In genomic region chr16:10867904-10868440, GRCm38 (mm10) we compare ENCODE assay signal across 9 mouse cellular contexts. TPM values are rescaled to one million over a fixed set of nuclear protein-coding genes. Genes with fewer than 3 reads are reported as not detected.
DNase-seq lines count a peak whose midpoint lies in the region; ATAC-seq lines count a peak whose summit lies in the region.
"Had no signal": no experiment of that assay in that cellular context is flagged by ENCODE, and none has a peak within 500 bp of the region (broad histone marks: within the 10 kb centered on the region; RNA-seq: fewer than 3 reads in every experiment).

No protein-coding gene starts in this region.

- H3K36me3 ChIP-seq in limb, embryonic 15.5 days: no peaks in the 10 kb centered on the region

- H3K9ac ChIP-seq in limb, embryonic 15.5 days: no peak overlapping the region

- peak; percentile 56 for DNase-seq in layer of hippocampus, adult 11-12 months (ENCODE audit: low spot score)
- DNase-seq in layer of hippocampus, adult 9-10 months (ENCODE audit: low spot score): no peak
- peak; percentile 14 for DNase-seq in MEL-GATA-1-ER (ENCODE audit: extremely low read depth, low read depth)
- DNase-seq in cerebellum, adult 9-10 months: peak; percentile 79
- peak; percentile 71 to 82 for DNase-seq in heart, postnatal 14 days
- DNase-seq in right cerebral cortex, postnatal 14 days: peak; percentile 67
- no peak for DNase-seq in Muller cell, postnatal 12 days (ENCODE audit: inconsistent ontology term)

- intact Hi-C loops in heart, postnatal 14 days (cut with DNase I): loop anchor here (2.0 to 5.0 kb wide), 2 partner anchors 81 to 297 kb away; partner anchors contain the start of genes Socs1 and Tnp2

- H3K27ac ChIP-seq in limb, embryonic 15.5 days: peak overlapping the region; percentile 43; the same call in 1 of the 2 replicates
- H3K27ac ChIP-seq: macrophage had no signal

- H3K4me1 ChIP-seq in limb, embryonic 15.5 days: peaks cover 30% of the 10 kb centered on the region

- H3K4me2 ChIP-seq in limb, embryonic 15.5 days: no peak overlapping the region

- H3K9me3 ChIP-seq in limb, embryonic 15.5 days: no peaks in the 10 kb centered on the region

- H3K27me3 ChIP-seq in limb, embryonic 15.5 days: no peaks in the 10 kb centered on the region

- no peak overlapping the region for H3K4me3 ChIP-seq in limb, embryonic 15.5 days

- no peak for ATAC-seq in limb, embryonic 15.5 days (ENCODE audit: insufficient number of reproducible peaks, low FRiP score, low TSS enrichment, low read depth)

- WGBS in limb, embryonic 15.5 days: 40% methylated on average over 11 of the region's 11 CpGs

RNA-seq across cellular contexts. Expression of gene Rmi2, which starts 33.1 kb away (rescaled TPM):
- total RNA-seq in heart, postnatal 14 days (2021): 1 to 10 TPM in 1 of 2 experiments, under 1 TPM in 1; 0.55 to 1.4 TPM
- 2.8 and 3.0 TPM in 2 replicates for polyA plus RNA-seq in limb, embryonic 15.5 days (2015; fragmentation: Nextera tagmentation; extraction: Ambion mirVana)

RNA-seq across cellular contexts. Expression of gene Gm11172, which starts 55.3 kb away (rescaled TPM):
- not detected for total RNA-seq in heart, postnatal 14 days (2021)
- polyA plus RNA-seq in limb, embryonic 15.5 days (2015; fragmentation: Nextera tagmentation; extraction: Ambion mirVana): not detected in 2 replicates
- polyA plus RNA-seq: macrophage had no signal

Comparison
In these comparisons a context has a peak if more than half of its experiments do, and no peak if none do; other contexts are left out.
1. DNase-seq: peak in layer of hippocampus, adult 11-12 months (single experiment), MEL-GATA-1-ER (single experiment), cerebellum, adult 9-10 months (single experiment), heart, postnatal 14 days (2 of 2) and right cerebral cortex, postnatal 14 days (single experiment); none in layer of hippocampus, adult 9-10 months (single experiment) and Muller cell, postnatal 12 days (single experiment).